Mouse (Mus musculus) adipocyte (in vitro differentiated cells): ENCODE results near the gene Rpl22.

ENCODE experiments used
- DNase-seq: peaks from one replicate; pipeline ENCODE4 v3.0.0-alpha.2; 2016; ENCODE audit warnings: low spot score

The Rpl22 gene

GRCm38 (mm10) chr4:152296874-152297861 lies 28.4 kb upstream of the Rpl22 start, which contains the start of gene Icmt:
Gene Icmt (plus strand): TSS chr4:152297227.
- DNase-seq = peak; percentile 97

GRCm38 (mm10) chr4:152298836-152299235 lies 26.7 kb upstream of the Rpl22 start:
- no peak for DNase-seq

- DNase-seq = no peak
Observed at GRCm38 (mm10) chr4:152300375-152300774, 25.2 kb upstream of the Rpl22 start.

GRCm38 (mm10) chr4:152302012-152302411 lies 23.5 kb upstream of the Rpl22 start:
- no peak for DNase-seq

GRCm38 (mm10) chr4:152303172-152303571 lies 22.4 kb upstream of the Rpl22 start:
- no peak for DNase-seq

GRCm38 (mm10) chr4:152304685-152305084 lies 20.9 kb upstream of the Rpl22 start:
- DNase-seq = no peak

GRCm38 (mm10) chr4:152305991-152306390 lies 19.6 kb upstream of the Rpl22 start:
- no peak for DNase-seq

GRCm38 (mm10) chr4:152307542-152307941 lies 18.0 kb upstream of the Rpl22 start:
- DNase-seq = no peak

GRCm38 (mm10) chr4:152312186-152312585 lies 13.4 kb upstream of the Rpl22 start:
- no peak for DNase-seq

- DNase-seq = no peak
Observed at GRCm38 (mm10) chr4:152313211-152313632, 12.3 kb upstream of the Rpl22 start.

- no peak for DNase-seq
Observed at GRCm38 (mm10) chr4:152313934-152314333, 11.6 kb upstream of the Rpl22 start.

GRCm38 (mm10) chr4:152315498-152316213 lies 9.9 kb upstream of the Rpl22 start:
- no peak for DNase-seq

GRCm38 (mm10) chr4:152317631-152318033 lies 7.9 kb upstream of the Rpl22 start:
- no peak for DNase-seq

GRCm38 (mm10) chr4:152318517-152319234 lies 6.9 kb upstream of the Rpl22 start, which contains the start of gene Rnf207:
Gene Rnf207 (minus strand): TSS chr4:152318993.
- peak; percentile 38 for DNase-seq

- DNase-seq = no peak
Observed at GRCm38 (mm10) chr4:152321464-152321863, 4.1 kb upstream of the Rpl22 start.

GRCm38 (mm10) chr4:152324641-152325562 lies 640 bp upstream of the Rpl22 start:
- DNase-seq = no peak

- no peak for DNase-seq
Observed at GRCm38 (mm10) chr4:152326543-152326942, 1.0 kb downstream of the Rpl22 start.

- DNase-seq = peak; percentile 39
Observed at GRCm38 (mm10) chr4:152328691-152329090, 3.1 kb downstream of the Rpl22 start.

GRCm38 (mm10) chr4:152332952-152333351 lies 7.4 kb downstream of the Rpl22 start:
- DNase-seq = peak; percentile 68

GRCm38 (mm10) chr4:152333587-152333986 lies 8.0 kb downstream of the Rpl22 start:
- DNase-seq = no peak

- DNase-seq = no peak
Observed at GRCm38 (mm10) chr4:152337772-152338171, 12.2 kb downstream of the Rpl22 start.
